Mouse (Mus musculus) lung, embryonic 16.5 days (tissue): ENCODE measurements at regions not wholly inside any gene's neighbourhood (a gene's known extent, or its start where the extent isn't known, plus 50 kb on each side); places are given as distances from the start of the nearest gene placed in this dataset.
"Not testable (repeated sequence)": the region's sequence is repeated elsewhere in the genome, so short reads cannot be mapped to it uniquely, and the experiment has no call there.

Source experiments
- ATAC-seq: fragments of 200-750 bp; cut with Nextera tagmentation; 2 replicates; pipeline ENCODE4 v1.8.0; 2017; ENCODE audit warnings: low read depth, mild to moderate bottlenecking, moderate library complexity
- H3K27ac ChIP-seq: fragments of 300-500 bp; sonication (generic); 2 replicates; pipeline ENCODE4 v1.5.1; 2014; ENCODE audit warnings: mild to moderate bottlenecking, control low read depth, low read length
- H3K27me3 ChIP-seq: fragments of 300-500 bp; sonication (generic); 2 replicates; pipeline ENCODE4 v1.6.1; 2014; ENCODE audit warnings: low read depth, low read length, mixed read lengths; ENCODE audit not compliant: control insufficient read depth, insufficient read depth
- H3K36me3 ChIP-seq: fragments of 300-500 bp; sonication (generic); 2 replicates; pipeline ENCODE4 v1.6.1; 2014; ENCODE audit warnings: low read length; ENCODE audit not compliant: control insufficient read depth, insufficient read depth
- H3K4me1 ChIP-seq: fragments of 300-500 bp; sonication (generic); replicated peaks from 2 replicates; pipeline ENCODE4 v1.6.1; 2014; ENCODE audit warnings: low read length, mixed read lengths; ENCODE audit not compliant: control insufficient read depth, insufficient read depth
- H3K4me2 ChIP-seq: fragments of 300-500 bp; sonication (generic); 2 replicates; pipeline ENCODE4 v1.6.1; 2014; ENCODE audit warnings: low read depth, low read length, control low read depth
- H3K4me3 ChIP-seq: fragments of 300-500 bp; sonication (generic); 2 replicates; pipeline ENCODE4 v1.5.1; 2014; ENCODE audit warnings: mild to moderate bottlenecking, low read length, control low read depth
- H3K9ac ChIP-seq: fragments of 300-500 bp; sonication (generic); 2 replicates; pipeline ENCODE4 v1.6.1; 2014; ENCODE audit warnings: low read length, control low read depth
- H3K9me3 ChIP-seq: fragments of 300-500 bp; sonication (generic); 2 replicates; pipeline ENCODE4 v1.6.1; 2016; ENCODE audit warnings: low read length; ENCODE audit not compliant: control insufficient read depth
- WGBS: fragments of 180-500 bp; shearing (Covaris S2); extraction: QIAGEN DNeasy Blood & Tissue Kit; methylation state at CpG from one replicate; pipeline ENCODE4 v1.1.7; 2014; 5-methylcytosine and 5-hydroxymethylcytosine counted together

- no peaks in the 10 kb centered on the region for H3K9me3 ChIP-seq
- no peaks in the 10 kb centered on the region for H3K27me3 ChIP-seq
- no peak overlapping the region for H3K4me2 ChIP-seq
- H3K4me3 ChIP-seq, result no peak overlapping the region
- no peak overlapping the region for H3K9ac ChIP-seq
- no peak overlapping the region for H3K27ac ChIP-seq
- peaks cover 4% of the 10 kb centered on the region; the same call in 1 of the 2 replicates for H3K4me1 ChIP-seq
- H3K36me3 ChIP-seq, result no peaks in the 10 kb centered on the region
- no peak for ATAC-seq
Observed at GRCm38 (mm10) chr4:81540496-81540895, 97.9 kb upstream of the Mpdz start.

- H3K4me1 ChIP-seq, result peaks cover 4% of the 10 kb centered on the region; the same call in 1 of the 2 replicates
- WGBS, result 41% methylated on average over 3 of the region's 3 CpGs
- H3K4me2 ChIP-seq, result no peak overlapping the region
- H3K36me3 ChIP-seq, result no peaks in the 10 kb centered on the region
- ATAC-seq, result no peak
- H3K27me3 ChIP-seq, result no peaks in the 10 kb centered on the region
- no peak overlapping the region for H3K9ac ChIP-seq
- H3K9me3 ChIP-seq, result no peaks in the 10 kb centered on the region
- H3K4me3 ChIP-seq, result no peak overlapping the region
- no peak overlapping the region for H3K27ac ChIP-seq
Observed at GRCm38 (mm10) chr4:81539551-81539950, 96.9 kb upstream of the Mpdz start.

GRCm38 (mm10) chr4:81536795-81537194 is 94.2 kb upstream of the Mpdz start:
- peaks cover 4% of the 10 kb centered on the region; the same call in 1 of the 2 replicates for H3K4me1 ChIP-seq
- no peaks in the 10 kb centered on the region for H3K27me3 ChIP-seq
- no peak overlapping the region for H3K4me3 ChIP-seq
- no peak overlapping the region for H3K4me2 ChIP-seq
- ATAC-seq, result peak; percentile 88
- no peaks in the 10 kb centered on the region for H3K9me3 ChIP-seq
- H3K36me3 ChIP-seq, result no peaks in the 10 kb centered on the region
- H3K9ac ChIP-seq, result no peak overlapping the region
- H3K27ac ChIP-seq, result no peak overlapping the region

- H3K4me3 ChIP-seq, result no peak overlapping the region
- no peak overlapping the region for H3K9ac ChIP-seq
- H3K4me1 ChIP-seq, result no peaks in the 10 kb centered on the region
- no peak for ATAC-seq
- no peak overlapping the region for H3K4me2 ChIP-seq
- H3K27me3 ChIP-seq, result no peaks in the 10 kb centered on the region
- no peak overlapping the region for H3K27ac ChIP-seq
- 75% methylated on average over 2 of the region's 2 CpGs for WGBS
- no peaks in the 10 kb centered on the region for H3K36me3 ChIP-seq
- H3K9me3 ChIP-seq, result no peaks in the 10 kb centered on the region
Observed at GRCm38 (mm10) chr4:81530546-81530945, 87.9 kb upstream of the Mpdz start.

GRCm38 (mm10) chr4:81519151-81519550 is 76.5 kb upstream of the Mpdz start:
- H3K27me3 ChIP-seq, ATAC-seq, H3K9me3 ChIP-seq, H3K4me1 ChIP-seq, H3K36me3 ChIP-seq, H3K4me2 ChIP-seq, H3K4me3 ChIP-seq, H3K9ac ChIP-seq, H3K27ac ChIP-seq: not testable (repeated sequence)
- WGBS, result 53% methylated on average over 2 of the region's 2 CpGs

- Histone ChIP-seq H3K9me3 (no peaks in the 10 kb centered on the region), H3K4me1 (no peaks in the 10 kb centered on the region), H3K4me2 (no peak overlapping the region), H3K36me3 (no peaks in the 10 kb centered on the region), H3K27me3 (no peaks in the 10 kb centered on the region), H3K27ac (no peak overlapping the region), H3K4me3 (no peak overlapping the region), H3K9ac (no peak overlapping the region)
- ATAC-seq, result no peak
- 53% methylated on average over 4 of the region's 4 CpGs for WGBS
Observed at GRCm38 (mm10) chr4:81514547-81514946, 71.9 kb upstream of the Mpdz start.

GRCm38 (mm10) chr4:81512396-81512795 is 69.8 kb upstream of the Mpdz start:
- Histone ChIP-seq H3K27ac (no peak overlapping the region), H3K4me1 (no peaks in the 10 kb centered on the region), H3K4me3 (no peak overlapping the region), H3K4me2 (no peak overlapping the region), H3K9me3 (no peaks in the 10 kb centered on the region), H3K27me3 (no peaks in the 10 kb centered on the region), H3K36me3 (no peaks in the 10 kb centered on the region), H3K9ac (no peak overlapping the region)
- WGBS, result 65% methylated on average over 3 of the region's 3 CpGs
- no peak for ATAC-seq

GRCm38 (mm10) chr4:81508776-81509175 is 66.2 kb upstream of the Mpdz start:
- WGBS, result 85% methylated on average over 1 of the region's 1 CpGs
- Histone ChIP-seq H3K27me3 (no peaks in the 10 kb centered on the region), H3K4me2 (no peak overlapping the region), H3K9me3 (no peaks in the 10 kb centered on the region), H3K27ac (no peak overlapping the region), H3K4me3 (no peak overlapping the region), H3K9ac (no peak overlapping the region), H3K36me3 (no peaks in the 10 kb centered on the region), H3K4me1 (no peaks in the 10 kb centered on the region)
- no peak for ATAC-seq

- H3K36me3 ChIP-seq, result no peaks in the 10 kb centered on the region
- H3K4me1 ChIP-seq, result no peaks in the 10 kb centered on the region
- H3K27me3 ChIP-seq, result no peaks in the 10 kb centered on the region
- no peak overlapping the region for H3K4me3 ChIP-seq
- no peak overlapping the region for H3K4me2 ChIP-seq
- H3K9ac ChIP-seq, result no peak overlapping the region
- H3K27ac ChIP-seq, result no peak overlapping the region
- no peak for ATAC-seq
- no peaks in the 10 kb centered on the region for H3K9me3 ChIP-seq
- WGBS, result 76% methylated on average over 5 of the region's 5 CpGs
Observed at GRCm38 (mm10) chr4:81506841-81507240, 64.2 kb upstream of the Mpdz start.

GRCm38 (mm10) chr4:81506306-81506705 is 63.7 kb upstream of the Mpdz start:
- H3K4me2 ChIP-seq, result no peak overlapping the region
- H3K4me1 ChIP-seq, result no peaks in the 10 kb centered on the region
- H3K9me3 ChIP-seq, result no peaks in the 10 kb centered on the region
- H3K27ac ChIP-seq, result no peak overlapping the region
- H3K4me3 ChIP-seq, result no peak overlapping the region
- no peak for ATAC-seq
- 88% methylated on average over 6 of the region's 6 CpGs for WGBS
- no peak overlapping the region for H3K9ac ChIP-seq
- no peaks in the 10 kb centered on the region for H3K36me3 ChIP-seq
- H3K27me3 ChIP-seq, result no peaks in the 10 kb centered on the region
